Mouse (Mus musculus): Measurements from ENCODE around the gene Ankrd11.

GRCm38 (mm10) chr8:122987255-122987654, 54.8 kb downstream of the Ankrd11 start:
- TF ChIP-seq MXI1 (IDR thresholded peaks at IDR 0.05; ENCODE audit: low read depth, low read length) = no peak
- no peak for TF ChIP-seq MAFK (IDR thresholded peaks at IDR 0.05; ENCODE audit: borderline replicate concordance, low read depth, low read length)
- no peak for TF ChIP-seq CTCF (IDR thresholded peaks at IDR 0.05 in 2 of 3, conservative IDR thresholded peaks at IDR 0.05 in 1 of 3; ENCODE audit: control insufficient read depth in 1 of 3, insufficient read depth in 1 of 3, low read depth in 2 of 3, low read length in 3 of 3, poor library complexity in 1 of 3, severe bottlenecking in 1 of 3)
- TF ChIP-seq RAD21 (IDR thresholded peaks at IDR 0.05; ENCODE audit: low read depth, low read length) = no peak
- TF ChIP-seq CHD1 (IDR thresholded peaks at IDR 0.05; ENCODE audit: low read depth, low read length) = no peak
- TF ChIP-seq POLR2A (IDR thresholded peaks at IDR 0.05; ENCODE audit: control insufficient read depth in 1 of 2, insufficient read depth in 1 of 2, low read depth in 1 of 2, low read length in 2 of 2, poor library complexity in 1 of 2) = no peak
- TF ChIP-seq ZC3H11A (IDR thresholded peaks at IDR 0.05; ENCODE audit: low read depth, low read length) = no peak
- no peak for TF ChIP-seq MEF2A (IDR thresholded peaks at IDR 0.05; ENCODE audit: extremely low read depth, insufficient replicate concordance, low read depth, low read length, poor library complexity, severe bottlenecking)
- TF ChIP-seq SMC3 (IDR thresholded peaks at IDR 0.05; ENCODE audit: low read depth, low read length) = no peak
- no peak for TF ChIP-seq MAX (IDR thresholded peaks at IDR 0.05; ENCODE audit: low read length)
- no peak for TF ChIP-seq USF1 (IDR thresholded peaks at IDR 0.05; ENCODE audit: low read depth, low read length)
- TF ChIP-seq NELFE (IDR thresholded peaks at IDR 0.05; ENCODE audit: low read depth, low read length) = no peak
